Mouse (Mus musculus): ENCODE measurements at regions not wholly inside any gene's neighbourhood (a gene's known extent, or its start where the extent isn't known, plus 50 kb on each side); places are given as distances from the start of the nearest gene placed in this dataset.

- TF ChIP-seq CTCF (IDR thresholded peaks at IDR 0.05; ENCODE audit: borderline replicate concordance, insufficient read depth, low read length) (no peak), POLR2A (IDR thresholded peaks at IDR 0.05; ENCODE audit: low read depth, low read length) (no peak)
Measured at GRCm38 (mm10) chr7:69493062-69493930, 744.3 kb upstream of the Arrdc4 start.

Measured in embryonic fibroblast, embryonic 13.5 days (primary cell).